Mouse (Mus musculus) intestine, embryonic 15.5 days (tissue): Measurements from ENCODE around the gene Mettl26. TPM values are rescaled to one million over a fixed set of nuclear protein-coding genes. Genes with fewer than 3 reads are reported as not detected.

Experiments used
- ATAC-seq: fragments of 200-750 bp; cut with Nextera tagmentation; 2 replicates; pipeline ENCODE4 v1.8.0; 2017; ENCODE audit warnings: moderate TSS enrichment, moderate library complexity
- H3K27ac ChIP-seq: fragments of 300-500 bp; sonication (generic); 2 replicates; pipeline ENCODE4 v1.5.1; 2015; ENCODE audit warnings: mild to moderate bottlenecking, inconsistent platforms
- H3K27me3 ChIP-seq: fragments of 300-500 bp; sonication (generic); replicated peaks from 2 replicates; pipeline ENCODE4 v1.6.1; 2015; ENCODE audit warnings: inconsistent platforms
- H3K36me3 ChIP-seq: fragments of 300-500 bp; sonication (generic); 2 replicates; pipeline ENCODE4 v1.6.1; 2015; ENCODE audit warnings: inconsistent platforms
- H3K4me1 ChIP-seq: fragments of 300-500 bp; sonication (generic); replicated peaks from 2 replicates; pipeline ENCODE4 v1.6.1; 2015; ENCODE audit warnings: inconsistent platforms
- H3K4me2 ChIP-seq: fragments of 300-500 bp; sonication (generic); replicated peaks from 2 replicates; pipeline ENCODE4 v1.6.1; 2015; ENCODE audit warnings: mild to moderate bottlenecking, inconsistent platforms
- H3K4me3 ChIP-seq: fragments of 300-500 bp; sonication (generic); replicated peaks from 2 replicates; pipeline ENCODE4 v1.5.1; 2015; ENCODE audit warnings: inconsistent platforms
- H3K9ac ChIP-seq: fragments of 300-500 bp; sonication (generic); 2 replicates; pipeline ENCODE4 v1.6.1; 2015; ENCODE audit warnings: inconsistent platforms
- H3K9me3 ChIP-seq: fragments of 300-500 bp; sonication (generic); 2 replicates; pipeline ENCODE4 v1.6.1; 2016; ENCODE audit warnings: inconsistent platforms
- WGBS: fragments of 180-500 bp; shearing (Covaris S2); methylation state at CpG from one replicate; pipeline ENCODE4 v1.1.7; 2015; 5-methylcytosine and 5-hydroxymethylcytosine counted together
- polyA plus RNA-seq: library from polyadenylated mRNA; unstranded; fragments of >200 nt; fragmentation: Nextera tagmentation; extraction: Ambion mirVana; gene quantifications from 2 replicates; pipeline ENCODE4 v1.2.1, GENCODE M21; 2015

Mettl26 gene
- polyA plus RNA-seq, 1 experiment from 2014 or later, result 53.5 TPM

DNA sequence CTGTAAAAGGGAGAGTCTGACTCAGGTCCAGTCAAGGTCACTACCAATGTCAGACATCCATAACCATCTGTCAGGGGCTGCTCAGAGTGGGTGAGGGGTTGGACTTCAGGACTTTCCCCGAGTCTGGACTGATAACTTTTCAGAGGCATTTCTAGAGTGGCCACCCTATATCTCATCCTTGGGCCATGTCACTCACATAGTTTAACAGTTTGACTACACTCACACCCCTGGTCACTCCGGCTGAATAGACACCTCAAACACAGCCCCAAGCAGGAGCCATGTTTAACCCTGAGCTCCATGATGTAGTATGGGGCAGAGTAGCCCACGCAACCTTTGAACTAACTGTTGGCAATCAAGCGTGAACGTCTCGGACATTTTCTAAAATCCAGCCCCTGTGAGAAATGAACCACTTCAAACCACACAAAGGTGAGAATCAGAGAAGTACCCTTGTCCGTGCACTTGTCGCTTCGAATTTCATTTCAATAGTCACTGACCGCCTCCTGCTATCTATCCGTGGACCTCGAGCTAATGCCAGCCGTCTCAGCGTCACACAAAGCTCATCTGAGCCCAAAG, 640 bp upstream of the Mettl26 start:
- no peak for ATAC-seq
- Histone ChIP-seq H3K9me3 (no peaks in the 10 kb centered on the region), H3K4me2 (peak overlapping the region; percentile 88), H3K4me3 (peak overlapping the region; percentile 64), H3K27ac (peak overlapping the region; percentile 56; the same call in 1 of the 2 replicates), H3K27me3 (no peaks in the 10 kb centered on the region), H3K36me3 (peaks cover 9% of the 10 kb centered on the region; the same call in 1 of the 2 replicates), H3K4me1 (peaks cover 19% of the 10 kb centered on the region), H3K9ac (peak overlapping the region; percentile 48)
- 7% methylated on average over 14 of the region's 14 CpGs for WGBS

- Histone ChIP-seq H3K4me3 (peak overlapping the region; percentile 64), H3K27ac (peak overlapping the region; percentile 94), H3K4me1 (peaks cover 22% of the 10 kb centered on the region), H3K4me2 (peak overlapping the region; percentile 88), H3K9me3 (no peaks in the 10 kb centered on the region), H3K9ac (peak overlapping the region; percentile 66), H3K27me3 (no peaks in the 10 kb centered on the region), H3K36me3 (peaks cover 9% of the 10 kb centered on the region; the same call in 1 of the 2 replicates)
- 1% methylated on average over 59 of the region's 59 CpGs for WGBS
- ATAC-seq, result peak; percentile 95
These were observed 580 bp downstream of the Mettl26 start for GRCm38 (mm10) chr17:25875171-25876136.

DNA sequence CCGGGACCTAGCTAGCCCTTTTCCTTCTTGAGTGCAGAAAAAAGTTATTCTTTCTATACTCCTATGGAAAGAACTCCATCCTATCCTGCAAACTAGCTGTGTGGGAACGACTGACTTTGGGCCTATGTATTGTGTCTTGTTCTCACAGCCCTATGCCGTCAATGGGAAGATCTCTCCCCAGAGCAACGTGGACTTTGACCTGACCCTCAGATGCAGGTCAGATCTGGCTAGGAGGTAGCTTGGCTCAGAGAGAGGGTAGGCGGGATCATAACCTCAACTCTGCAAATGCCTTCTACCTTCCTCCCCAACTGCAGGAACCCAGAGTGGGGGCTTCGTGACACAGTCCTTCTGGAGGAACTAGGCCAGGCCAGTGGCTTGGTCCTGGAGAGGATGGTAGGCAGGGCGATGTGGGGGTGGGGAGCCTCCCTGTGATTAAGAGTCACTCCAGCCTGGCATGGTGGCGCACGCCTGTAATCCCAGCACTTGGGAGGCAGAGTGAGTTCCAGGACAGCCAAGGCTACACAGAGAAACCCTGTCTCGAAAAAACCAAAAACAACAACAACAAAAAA, 1.6 kb downstream of the Mettl26 start:
- Histone ChIP-seq H3K4me1 (peaks cover 24% of the 10 kb centered on the region), H3K4me3 (peak overlapping the region; percentile 64), H3K27ac (0 out of 2 replicates have a peak overlapping the region, but pooled peaks have one; percentile 94), H3K4me2 (peak overlapping the region; percentile 88), H3K36me3 (peaks cover 9% of the 10 kb centered on the region; the same call in 1 of the 2 replicates), H3K9me3 (no peaks in the 10 kb centered on the region), H3K9ac (peak overlapping the region; percentile 66), H3K27me3 (no peaks in the 10 kb centered on the region)
- no peak for ATAC-seq
- whole genome bisulfite sequencing, result 56% methylated on average over 10 of the region's 10 CpGs

GRCm38 (mm10) chr17:25877025-25877424, 2.2 kb downstream of the Mettl26 start:
- no peak overlapping the region for H3K27ac ChIP-seq
- 96% methylated on average over 3 of the region's 3 CpGs for WGBS
- H3K4me2 ChIP-seq, result peak overlapping the region; percentile 88
- H3K9ac ChIP-seq, result no peak overlapping the region
- no peak overlapping the region for H3K4me3 ChIP-seq
- H3K27me3 ChIP-seq, result no peaks in the 10 kb centered on the region
- H3K36me3 ChIP-seq, result peaks cover 9% of the 10 kb centered on the region; the same call in 1 of the 2 replicates
- peaks cover 26% of the 10 kb centered on the region for H3K4me1 ChIP-seq
- no peak for ATAC-seq
- no peaks in the 10 kb centered on the region for H3K9me3 ChIP-seq

- Histone ChIP-seq H3K4me1 (peaks cover 26% of the 10 kb centered on the region), H3K9ac (no peak overlapping the region), H3K4me2 (no peak overlapping the region), H3K27me3 (no peaks in the 10 kb centered on the region), H3K4me3 (no peak overlapping the region), H3K36me3 (peaks cover 13% of the 10 kb centered on the region), H3K27ac (no peak overlapping the region), H3K9me3 (no peaks in the 10 kb centered on the region)
- no peak for ATAC-seq
- 92% methylated on average over 32 of the region's 32 CpGs for WGBS
These were observed 3.1 kb downstream of the Mettl26 start for GRCm38 (mm10) chr17:25877741-25878610.

GRCm38 (mm10) chr17:25878611-25879180, 3.8 kb downstream of the Mettl26 start:
- H3K27ac ChIP-seq, result no peak overlapping the region
- 93% methylated on average over 19 of the region's 19 CpGs for WGBS

DNA sequence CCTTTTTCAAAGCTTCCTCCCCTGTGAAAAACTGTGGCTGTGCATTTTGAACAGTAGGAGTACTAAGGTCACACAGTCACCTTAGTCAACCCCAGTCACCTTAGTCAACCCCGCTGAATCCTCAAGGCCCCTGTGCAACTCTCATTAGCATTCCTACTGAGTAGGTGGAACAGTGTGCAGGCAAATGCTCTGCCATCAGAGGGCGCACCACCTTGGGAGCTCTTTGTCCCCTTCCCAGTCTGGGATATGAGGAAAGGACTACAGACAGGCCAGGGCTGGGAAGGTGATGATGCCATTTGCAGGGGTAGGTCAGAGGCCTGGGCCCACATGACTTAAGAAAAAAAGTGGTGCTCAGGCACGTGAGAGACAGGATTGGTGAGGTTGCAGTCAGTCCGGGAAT, 4.4 kb downstream of the Mettl26 start:
- Histone ChIP-seq H3K4me1 (peaks cover 21% of the 10 kb centered on the region), H3K4me2 (no peak overlapping the region), H3K27me3 (no peaks in the 10 kb centered on the region), H3K27ac (no peak overlapping the region), H3K36me3 (peaks cover 23% of the 10 kb centered on the region), H3K9me3 (no peaks in the 10 kb centered on the region), H3K4me3 (no peak overlapping the region), H3K9ac (no peak overlapping the region)
- ATAC-seq, result no peak
- 59% methylated on average over 4 of the region's 4 CpGs for WGBS

More at GRCm38 (mm10) chr17:25878611-25879180, 3.8 kb downstream of the Mettl26 start:
- Histone ChIP-seq H3K4me3 (no peak overlapping the region), H3K9ac (no peak overlapping the region), H3K27me3 (no peaks in the 10 kb centered on the region), H3K36me3 (peaks cover 21% of the 10 kb centered on the region), H3K4me1 (peaks cover 26% of the 10 kb centered on the region), H3K4me2 (no peak overlapping the region), H3K9me3 (no peaks in the 10 kb centered on the region)
- ATAC-seq, result no peak

GRCm38 (mm10) chr17:25879750-25880149, 4.9 kb downstream of the Mettl26 start:
- 76% methylated on average over 8 of the region's 8 CpGs for WGBS
- Histone ChIP-seq H3K27ac (no peak overlapping the region), H3K9ac (no peak overlapping the region), H3K4me1 (peaks cover 21% of the 10 kb centered on the region), H3K4me3 (no peak overlapping the region), H3K9me3 (no peaks in the 10 kb centered on the region), H3K27me3 (no peaks in the 10 kb centered on the region), H3K4me2 (no peak overlapping the region), H3K36me3 (peaks cover 25% of the 10 kb centered on the region)
- no peak for ATAC-seq

DNA sequence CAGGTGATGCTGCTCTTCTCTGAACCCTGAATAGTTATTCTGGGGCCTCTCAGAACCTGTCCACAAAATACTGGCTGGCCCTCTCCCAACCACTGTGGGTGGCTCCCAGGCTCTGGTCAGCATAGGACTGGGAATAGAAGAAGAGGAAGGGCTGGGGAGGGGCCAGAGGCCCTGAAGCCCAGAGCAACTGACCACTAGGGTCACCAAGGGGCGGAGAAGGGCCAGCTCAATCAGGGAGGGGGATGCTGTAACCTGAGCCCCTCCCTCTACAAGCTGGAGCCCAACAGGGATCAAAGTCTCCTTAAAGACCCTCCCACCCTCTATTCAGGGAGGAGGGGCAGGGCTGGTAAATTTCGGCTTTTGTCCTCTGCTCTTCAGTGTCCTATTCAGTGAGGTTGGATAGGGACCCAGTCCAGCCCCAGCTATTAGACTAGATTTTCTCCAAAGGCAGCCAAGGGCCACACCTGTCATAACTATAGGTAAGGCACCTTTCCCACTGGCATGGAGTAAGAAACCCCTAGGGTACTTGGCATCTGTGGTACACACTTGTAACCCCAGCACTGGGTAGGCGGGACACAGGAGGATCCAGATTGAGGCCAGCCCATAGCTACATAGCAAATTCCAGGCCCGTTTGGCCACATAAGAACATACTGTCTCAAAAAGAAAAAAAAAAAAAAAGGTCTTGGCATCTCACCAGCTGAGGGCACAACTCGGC, 5.5 kb downstream of the Mettl26 start, which contains the start of gene Wfikkn1:
Gene Wfikkn1 (minus strand): TSS at position 663 of the 715 bp plus-strand sequence.
- Histone ChIP-seq H3K4me2 (no peak within 1 kb of the TSS), H3K36me3 (peaks cover 25% of the 10 kb centered on the region), H3K4me1 (peaks cover 21% of the 10 kb centered on the region), H3K9ac (no peak within 1 kb of the TSS), H3K27me3 (no peaks in the 10 kb centered on the region), H3K4me3 (no peak within 1 kb of the TSS), H3K27ac (no peak within 1 kb of the TSS), H3K9me3 (no peaks in the 10 kb centered on the region)
- no peak for ATAC-seq
- WGBS, result 38% methylated on average over 5 of the region's 5 CpGs

GRCm38 (mm10) chr17:25880913-25881641, 6.2 kb downstream of the Mettl26 start:
- no peak overlapping the region for H3K4me3 ChIP-seq
- peaks cover 17% of the 10 kb centered on the region for H3K4me1 ChIP-seq
- peaks cover 25% of the 10 kb centered on the region for H3K36me3 ChIP-seq
- no peak overlapping the region for H3K27ac ChIP-seq
- WGBS, result 17% methylated on average over 5 of the region's 5 CpGs
- H3K27me3 ChIP-seq, result no peaks in the 10 kb centered on the region
- no peak for ATAC-seq
- no peaks in the 10 kb centered on the region for H3K9me3 ChIP-seq
- no peak overlapping the region for H3K4me2 ChIP-seq
- no peak overlapping the region for H3K9ac ChIP-seq
